Mouse (Mus musculus): ENCODE measurements at regions not wholly inside any gene's neighbourhood (a gene's known extent, or its start where the extent isn't known, plus 50 kb on each side); places are given as distances from the start of the nearest gene placed in this dataset.

- Histone ChIP-seq H3K9me3 (no peaks in the 10 kb centered on the region), H3K36me3 (no peaks in the 10 kb centered on the region), H3K4me1 (no peaks in the 10 kb centered on the region), H3K27ac (no peak overlapping the region), H3K4me2 (no peak overlapping the region), H3K9ac (no peak overlapping the region), H3K27me3 (no peaks in the 10 kb centered on the region), H3K4me3 (no peak overlapping the region)
- 84% methylated on average over 2 of the region's 2 CpGs for WGBS
- no peak for ATAC-seq (ENCODE audit: insufficient number of reproducible peaks, insufficient read depth, low FRiP score, low TSS enrichment, low read depth)
Measured at GRCm38 (mm10) chr8:113250264-113250663, 385.1 kb upstream of the Mon1b start.

GRCm38 (mm10) chr8:113254076-113254475, 381.3 kb upstream of the Mon1b start:
- no peaks in the 10 kb centered on the region for H3K4me1 ChIP-seq
- ATAC-seq (ENCODE audit: insufficient number of reproducible peaks, insufficient read depth, low FRiP score, low TSS enrichment, low read depth) = no peak
- no peaks in the 10 kb centered on the region for H3K9me3 ChIP-seq
- H3K36me3 ChIP-seq = no peaks in the 10 kb centered on the region
- no peak overlapping the region for H3K4me2 ChIP-seq
- no peaks in the 10 kb centered on the region for H3K27me3 ChIP-seq
- no peak overlapping the region for H3K9ac ChIP-seq
- 79% methylated on average over 5 of the region's 5 CpGs for WGBS
- no peak overlapping the region for H3K4me3 ChIP-seq
- no peak overlapping the region for H3K27ac ChIP-seq

- Histone ChIP-seq H3K27ac (no peak overlapping the region), H3K27me3 (no peaks in the 10 kb centered on the region), H3K4me1 (no peaks in the 10 kb centered on the region), H3K9ac (no peak overlapping the region), H3K36me3 (no peaks in the 10 kb centered on the region), H3K4me2 (no peak overlapping the region), H3K9me3 (no peaks in the 10 kb centered on the region), H3K4me3 (no peak overlapping the region)
- WGBS = 97% methylated on average over 1 of the region's 1 CpGs
- ATAC-seq (ENCODE audit: insufficient number of reproducible peaks, insufficient read depth, low FRiP score, low TSS enrichment, low read depth) = no peak
Measured at GRCm38 (mm10) chr8:113259477-113259876, 375.9 kb upstream of the Mon1b start.

GRCm38 (mm10) chr8:113263296-113263695, 372.1 kb upstream of the Mon1b start:
- Histone ChIP-seq H3K27me3 (no peaks in the 10 kb centered on the region), H3K27ac (no peak overlapping the region), H3K36me3 (no peaks in the 10 kb centered on the region), H3K9me3 (no peaks in the 10 kb centered on the region), H3K4me2 (no peak overlapping the region), H3K4me1 (no peaks in the 10 kb centered on the region), H3K9ac (no peak overlapping the region), H3K4me3 (no peak overlapping the region)
- no peak for ATAC-seq (ENCODE audit: insufficient number of reproducible peaks, insufficient read depth, low FRiP score, low TSS enrichment, low read depth)
- 77% methylated on average over 3 of the region's 3 CpGs for WGBS

- H3K27ac ChIP-seq = no peak overlapping the region
- H3K9me3 ChIP-seq = no peaks in the 10 kb centered on the region
- no peaks in the 10 kb centered on the region for H3K4me1 ChIP-seq
- H3K9ac ChIP-seq = no peak overlapping the region
- H3K4me3 ChIP-seq = no peak overlapping the region
- no peak overlapping the region for H3K4me2 ChIP-seq
- no peaks in the 10 kb centered on the region for H3K27me3 ChIP-seq
- ATAC-seq (ENCODE audit: insufficient number of reproducible peaks, insufficient read depth, low FRiP score, low TSS enrichment, low read depth) = no peak
- 89% methylated on average over 4 of the region's 4 CpGs for WGBS
- H3K36me3 ChIP-seq = no peaks in the 10 kb centered on the region
Measured at GRCm38 (mm10) chr8:113271262-113271661, 364.1 kb upstream of the Mon1b start.

- Histone ChIP-seq H3K4me1 (no peaks in the 10 kb centered on the region), H3K27me3 (no peaks in the 10 kb centered on the region), H3K9ac (no peak overlapping the region), H3K27ac (no peak overlapping the region), H3K36me3 (no peaks in the 10 kb centered on the region), H3K9me3 (no peaks in the 10 kb centered on the region), H3K4me3 (no peak overlapping the region), H3K4me2 (no peak overlapping the region)
- 90% methylated on average over 4 of the region's 4 CpGs for WGBS
- no peak for ATAC-seq (ENCODE audit: insufficient number of reproducible peaks, insufficient read depth, low FRiP score, low TSS enrichment, low read depth)
Measured at GRCm38 (mm10) chr8:113300273-113300843, 335.0 kb upstream of the Mon1b start.

GRCm38 (mm10) chr8:113303426-113303825, 332.0 kb upstream of the Mon1b start:
- no peak overlapping the region for H3K4me2 ChIP-seq
- no peaks in the 10 kb centered on the region for H3K9me3 ChIP-seq
- no peak for ATAC-seq (ENCODE audit: insufficient number of reproducible peaks, insufficient read depth, low FRiP score, low TSS enrichment, low read depth)
- H3K27me3 ChIP-seq = no peaks in the 10 kb centered on the region
- no peak overlapping the region for H3K9ac ChIP-seq
- no peak overlapping the region for H3K27ac ChIP-seq
- H3K36me3 ChIP-seq = no peaks in the 10 kb centered on the region
- H3K4me3 ChIP-seq = no peak overlapping the region
- 69% methylated on average over 8 of the region's 8 CpGs for WGBS
- no peaks in the 10 kb centered on the region for H3K4me1 ChIP-seq

GRCm38 (mm10) chr8:113317169-113317568, 318.2 kb upstream of the Mon1b start:
- Histone ChIP-seq H3K36me3 (no peaks in the 10 kb centered on the region), H3K4me1 (no peaks in the 10 kb centered on the region), H3K9ac (no peak overlapping the region), H3K4me2 (no peak overlapping the region), H3K4me3 (no peak overlapping the region), H3K9me3 (no peaks in the 10 kb centered on the region), H3K27ac (no peak overlapping the region), H3K27me3 (no peaks in the 10 kb centered on the region)
- 70% methylated on average over 3 of the region's 3 CpGs for WGBS
- no peak for ATAC-seq (ENCODE audit: insufficient number of reproducible peaks, insufficient read depth, low FRiP score, low TSS enrichment, low read depth)

- H3K4me2 ChIP-seq = no peak overlapping the region
- H3K36me3 ChIP-seq = no peaks in the 10 kb centered on the region
- no peak overlapping the region for H3K27ac ChIP-seq
- H3K9ac ChIP-seq = no peak overlapping the region
- H3K27me3 ChIP-seq = no peaks in the 10 kb centered on the region
- no peaks in the 10 kb centered on the region for H3K4me1 ChIP-seq
- ATAC-seq (ENCODE audit: insufficient number of reproducible peaks, insufficient read depth, low FRiP score, low TSS enrichment, low read depth) = no peak
- H3K4me3 ChIP-seq = no peak overlapping the region
- no peaks in the 10 kb centered on the region for H3K9me3 ChIP-seq
- WGBS = 69% methylated on average over 6 of the region's 6 CpGs
Measured at GRCm38 (mm10) chr8:113331576-113331975, 303.8 kb upstream of the Mon1b start.

GRCm38 (mm10) chr8:113341306-113341705, 294.1 kb upstream of the Mon1b start:
- 32% methylated on average over 10 of the region's 10 CpGs for whole genome bisulfite sequencing
- Histone ChIP-seq H3K4me2 (no peak overlapping the region), H3K4me1 (no peaks in the 10 kb centered on the region), H3K36me3 (no peaks in the 10 kb centered on the region), H3K27ac (no peak overlapping the region), H3K9ac (no peak overlapping the region), H3K9me3 (no peaks in the 10 kb centered on the region), H3K4me3 (no peak overlapping the region), H3K27me3 (no peaks in the 10 kb centered on the region)
- ATAC-seq (ENCODE audit: insufficient number of reproducible peaks, insufficient read depth, low FRiP score, low TSS enrichment, low read depth) = no peak

GRCm38 (mm10) chr8:113361900-113362299, 273.5 kb upstream of the Mon1b start:
- no peak for ATAC-seq (ENCODE audit: insufficient number of reproducible peaks, insufficient read depth, low FRiP score, low TSS enrichment, low read depth)
- no peaks in the 10 kb centered on the region for H3K4me1 ChIP-seq
- H3K9me3 ChIP-seq = no peaks in the 10 kb centered on the region
- no peaks in the 10 kb centered on the region for H3K36me3 ChIP-seq
- no peak overlapping the region for H3K4me2 ChIP-seq
- no peak overlapping the region for H3K4me3 ChIP-seq
- H3K9ac ChIP-seq = no peak overlapping the region
- H3K27ac ChIP-seq = no peak overlapping the region
- H3K27me3 ChIP-seq = no peaks in the 10 kb centered on the region
- 57% methylated on average over 7 of the region's 7 CpGs for WGBS

- Histone ChIP-seq H3K36me3 (no peaks in the 10 kb centered on the region), H3K4me2 (no peak overlapping the region), H3K27ac (no peak overlapping the region), H3K9me3 (no peaks in the 10 kb centered on the region), H3K9ac (no peak overlapping the region), H3K4me1 (no peaks in the 10 kb centered on the region), H3K27me3 (no peaks in the 10 kb centered on the region), H3K4me3 (no peak overlapping the region)
- 89% methylated on average over 13 of the region's 13 CpGs for WGBS
- ATAC-seq (ENCODE audit: insufficient number of reproducible peaks, insufficient read depth, low FRiP score, low TSS enrichment, low read depth) = no peak
Measured at GRCm38 (mm10) chr8:113364181-113364580, 271.2 kb upstream of the Mon1b start.

GRCm38 (mm10) chr8:113383517-113383916, 251.9 kb upstream of the Mon1b start:
- Histone ChIP-seq H3K4me2 (no peak overlapping the region), H3K36me3 (no peaks in the 10 kb centered on the region), H3K9ac (no peak overlapping the region), H3K4me1 (no peaks in the 10 kb centered on the region), H3K9me3 (no peaks in the 10 kb centered on the region), H3K27ac (no peak overlapping the region), H3K4me3 (no peak overlapping the region), H3K27me3 (no peaks in the 10 kb centered on the region)
- WGBS = 68% methylated on average over 3 of the region's 3 CpGs
- ATAC-seq (ENCODE audit: insufficient number of reproducible peaks, insufficient read depth, low FRiP score, low TSS enrichment, low read depth) = no peak
